Mouse (Mus musculus) liver, embryonic 14.5 days (tissue): ENCODE measurements at regions not wholly inside any gene's neighbourhood (a gene's known extent, or its start where the extent isn't known, plus 50 kb on each side); places are given as distances from the start of the nearest gene placed in this dataset.

Source experiments
- ATAC-seq: fragments of 200-750 bp; cut with Nextera tagmentation; 2 replicates; pipeline ENCODE4 v1.8.0; 2017; ENCODE audit warnings: moderate number of reproducible peaks, mild to moderate bottlenecking, moderate library complexity; ENCODE audit not compliant: insufficient read depth
- DNase-seq, 3 experiments: peaks; one replicate each; pipeline ENCODE4 v3.0.0-alpha.2; 2012 to 2013; ENCODE audit warnings: low read depth in 3 of 3, low spot score in 3 of 3
- H3K27ac ChIP-seq: fragments of 300-500 bp; sonication (generic); 2 replicates; pipeline ENCODE4 v1.5.1; 2014; ENCODE audit warnings: moderate library complexity, mild to moderate bottlenecking, control low read depth, inconsistent platforms
- H3K27me3 ChIP-seq: fragments of 300-500 bp; sonication (generic); 2 replicates; pipeline ENCODE4 v1.6.1; 2014; ENCODE audit warnings: mild to moderate bottlenecking, low read length, moderate library complexity; ENCODE audit not compliant: control insufficient read depth, insufficient read depth
- H3K36me3 ChIP-seq: fragments of 300-500 bp; sonication (generic); replicated peaks from 2 replicates; pipeline ENCODE4 v1.6.1; 2014; ENCODE audit warnings: low read depth; ENCODE audit not compliant: control insufficient read depth, insufficient read depth
- H3K4me1 ChIP-seq, 2 experiments: fragments of 200-500 bp in 1 of 2; fragments of 300-500 bp in 1 of 2; sonication (generic) in 1 of 2; replicated peaks; 2 replicates each; pipeline ENCODE4 v1.6.1; 2012 to 2014; ENCODE audit warnings: antibody characterized with exemption in 1 of 2, inconsistent platforms in 1 of 2, low read length in 1 of 2; ENCODE audit not compliant: control insufficient read depth in 2 of 2, insufficient read depth in 2 of 2
- H3K4me2 ChIP-seq: fragments of 300-500 bp; sonication (generic); 2 replicates; pipeline ENCODE4 v1.6.1; 2014; ENCODE audit warnings: low read depth, mild to moderate bottlenecking, control low read depth, moderate library complexity
- H3K4me3 ChIP-seq, 2 experiments: fragments of 200-500 bp in 1 of 2; fragments of 300-500 bp in 1 of 2; sonication (generic) in 1 of 2; 2 replicates each; pipeline ENCODE4 v1.5.1; 2012 to 2014; ENCODE audit warnings: low read depth in 2 of 2, low read length in 2 of 2, mild to moderate bottlenecking in 2 of 2, control low read depth in 1 of 2, inconsistent platforms in 1 of 2, moderate library complexity in 1 of 2; ENCODE audit not compliant: insufficient read depth in 1 of 2
- H3K9ac ChIP-seq: fragments of 300-500 bp; sonication (generic); replicated peaks from 2 replicates; pipeline ENCODE4 v1.6.1; 2014; ENCODE audit warnings: mild to moderate bottlenecking, control low read depth, moderate library complexity
- H3K9me3 ChIP-seq: fragments of 300-500 bp; sonication (generic); 2 replicates; pipeline ENCODE4 v1.6.1; 2016; ENCODE audit warnings: low read length, mixed read lengths; ENCODE audit not compliant: control insufficient read depth
- CTCF ChIP-seq: IDR thresholded peaks from 2 replicates; pipeline ENCODE4 v1.5.1; 2016; ENCODE audit warnings: antibody characterized with exemption, low read depth, control low read depth
- EP300 ChIP-seq: IDR thresholded peaks from 2 replicates; pipeline ENCODE4 v1.6.1; 2016; ENCODE audit warnings: antibody characterized with exemption, low read depth
- WGBS: fragments of 180-500 bp; shearing (Covaris S2); extraction: QIAGEN DNeasy Blood & Tissue Kit; methylation state at CpG from one replicate; pipeline ENCODE4 v1.1.7; 2014; ENCODE audit not compliant: insufficient replicate concordance; 5-methylcytosine and 5-hydroxymethylcytosine counted together

DNA sequence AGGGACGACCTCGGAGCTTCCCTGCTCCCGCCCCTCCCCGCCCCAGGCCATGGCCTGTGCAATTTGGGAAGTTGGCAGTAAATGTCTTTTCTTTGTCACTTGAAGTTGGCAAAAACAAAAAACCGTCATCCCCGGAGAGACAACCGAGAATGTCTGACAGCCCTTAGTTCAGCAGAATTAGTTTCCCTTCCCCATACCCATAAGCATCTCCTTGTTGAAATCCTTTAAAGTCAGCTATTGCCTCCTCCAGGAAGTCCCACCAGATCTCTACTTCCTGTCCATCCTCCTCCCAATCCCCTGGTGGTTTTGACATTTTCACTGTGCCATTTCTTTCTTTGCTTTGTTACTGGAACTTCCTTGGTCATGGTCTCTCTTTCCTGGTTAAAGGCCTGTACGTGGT, 54.8 kb downstream of the Foxb1 start:
- Histone ChIP-seq H3K36me3 (no peaks in the 10 kb centered on the region), H3K9me3 (no peaks in the 10 kb centered on the region), H3K27ac (no peak overlapping the region), H3K4me3 (no peak overlapping the region), H3K4me2 (no peak overlapping the region), H3K27me3 (no peaks in the 10 kb centered on the region), H3K9ac (no peak overlapping the region), H3K4me1 (no peaks in the 10 kb centered on the region)
- 59% methylated on average over 8 of the region's 8 CpGs for WGBS
- TF ChIP-seq CTCF (no peak), EP300 (no peak)
- ATAC-seq (no peak), DNase-seq (no peak)

DNA sequence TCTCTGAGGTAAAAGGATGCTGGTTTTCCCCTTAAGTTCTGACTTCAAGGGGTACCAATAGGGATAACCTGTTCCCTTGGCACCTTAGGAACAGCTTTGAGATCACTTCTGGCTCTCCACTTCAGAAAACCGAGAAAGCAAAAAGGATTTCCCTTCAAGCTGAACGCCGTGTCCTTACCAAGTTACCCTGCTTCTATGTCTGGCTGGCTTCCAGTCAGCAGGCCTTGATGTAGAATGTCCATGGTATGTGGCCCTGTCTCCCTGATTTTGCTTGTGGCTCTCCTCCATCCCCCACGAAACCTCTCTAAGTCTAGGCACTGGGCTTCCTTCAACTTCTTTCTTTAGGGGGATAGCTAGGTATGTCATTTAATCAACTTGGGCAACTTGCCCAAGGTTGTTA, 55.7 kb downstream of the Foxb1 start:
- H3K4me2 ChIP-seq = no peak overlapping the region
- no peaks in the 10 kb centered on the region for H3K27me3 ChIP-seq
- H3K4me3 ChIP-seq = no peak overlapping the region
- 63% methylated on average over 4 of the region's 4 CpGs for WGBS
- ATAC-seq = no peak
- TF ChIP-seq CTCF (no peak), EP300 (no peak)
- no peak overlapping the region for H3K9ac ChIP-seq
- no peak for DNase-seq
- H3K9me3 ChIP-seq = no peaks in the 10 kb centered on the region
- H3K27ac ChIP-seq = no peak overlapping the region
- H3K36me3 ChIP-seq = no peaks in the 10 kb centered on the region
- no peaks in the 10 kb centered on the region for H3K4me1 ChIP-seq

- no peaks in the 10 kb centered on the region for H3K4me1 ChIP-seq
- no peak overlapping the region for H3K4me2 ChIP-seq
- ATAC-seq = no peak
- no peak overlapping the region for H3K27ac ChIP-seq
- no peak overlapping the region for H3K4me3 ChIP-seq
- no peak for DNase-seq
- H3K9ac ChIP-seq = no peak overlapping the region
- 68% methylated on average over 7 of the region's 7 CpGs for WGBS
- H3K9me3 ChIP-seq = no peaks in the 10 kb centered on the region
- TF ChIP-seq CTCF (no peak), EP300 (no peak)
- no peaks in the 10 kb centered on the region for H3K36me3 ChIP-seq
- no peaks in the 10 kb centered on the region for H3K27me3 ChIP-seq
Measured at GRCm38 (mm10) chr9:69703731-69704130, 57.0 kb downstream of the Foxb1 start.

DNA sequence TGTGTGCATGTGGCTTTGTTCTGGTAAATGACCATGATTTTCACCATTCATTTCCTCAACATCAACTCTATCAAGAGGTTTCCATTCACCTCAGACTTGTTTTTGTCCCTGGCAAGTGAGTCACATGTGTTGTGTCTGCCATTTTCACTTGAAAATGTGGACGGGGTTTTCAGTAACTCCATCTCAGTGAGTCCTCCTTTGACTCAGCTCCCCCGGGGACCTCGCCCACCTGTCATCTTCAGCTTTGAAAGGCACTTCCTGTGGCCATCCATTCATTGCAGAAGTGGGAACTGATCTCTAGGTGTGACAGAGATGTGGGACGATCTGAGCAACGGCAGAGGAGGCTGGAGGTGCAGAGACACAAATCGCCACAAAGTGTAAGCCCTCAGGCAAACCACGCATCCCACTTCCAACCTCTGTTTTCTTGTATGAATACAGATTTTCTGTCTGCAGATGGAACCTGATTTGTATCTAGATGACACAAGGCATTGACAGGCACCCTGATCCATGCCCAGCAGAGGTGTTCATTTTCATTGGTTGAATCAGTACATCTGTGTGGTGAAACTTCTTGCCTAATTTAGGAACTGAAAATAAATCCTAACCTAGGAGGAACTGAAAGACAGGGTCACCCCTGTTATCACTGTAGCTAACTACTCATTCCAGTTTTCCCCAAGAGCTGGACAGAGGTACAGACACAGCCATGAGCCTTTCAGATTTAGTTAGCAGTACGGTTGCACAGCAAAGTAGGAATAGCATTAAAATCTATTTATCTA, 58.4 kb downstream of the Foxb1 start:
- Histone ChIP-seq H3K4me2 (no peak overlapping the region), H3K4me1 (no peaks in the 10 kb centered on the region), H3K9ac (no peak overlapping the region), H3K36me3 (no peaks in the 10 kb centered on the region), H3K27me3 (no peaks in the 10 kb centered on the region), H3K27ac (no peak overlapping the region), H3K9me3 (no peaks in the 10 kb centered on the region), H3K4me3 (no peak overlapping the region)
- no peak for TF ChIP-seq EP300
- TF ChIP-seq CTCF = no peak
- DNase-seq = no peak
- no peak for ATAC-seq
- WGBS = 38% methylated on average over 8 of the region's 8 CpGs

DNA sequence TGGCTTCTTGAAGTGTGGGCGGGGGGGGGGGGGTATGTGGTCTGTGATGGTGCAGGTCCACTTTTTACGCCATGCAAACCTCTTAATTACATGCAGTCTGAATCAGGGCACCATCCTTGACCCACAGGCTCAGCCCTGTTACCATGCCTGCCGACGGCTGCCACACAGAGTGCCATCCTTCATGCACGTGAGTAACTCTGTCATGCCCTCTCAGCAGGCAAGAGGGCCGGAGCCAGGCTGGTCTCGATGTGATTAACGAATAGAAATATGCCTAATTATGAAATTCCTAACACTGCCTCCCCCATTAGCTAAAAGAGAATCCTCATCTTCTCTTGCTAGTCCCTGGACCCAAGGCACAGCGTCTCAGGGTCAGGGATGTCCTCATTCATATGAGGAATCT, 60.0 kb downstream of the Foxb1 start:
- Histone ChIP-seq H3K27ac (no peak overlapping the region), H3K4me1 (no peaks in the 10 kb centered on the region), H3K4me2 (no peak overlapping the region), H3K36me3 (no peaks in the 10 kb centered on the region), H3K9me3 (no peaks in the 10 kb centered on the region), H3K27me3 (no peaks in the 10 kb centered on the region), H3K9ac (no peak overlapping the region), H3K4me3 (no peak overlapping the region)
- ATAC-seq = no peak
- 60% methylated on average over 9 of the region's 9 CpGs for whole genome bisulfite sequencing
- TF ChIP-seq EP300 (no peak), CTCF (no peak)
- no peak for DNase-seq
